Mouse (Mus musculus) ES-E14 (cell line): ENCODE measurements at regions not wholly inside any gene's neighbourhood (a gene's known extent, or its start where the extent isn't known, plus 50 kb on each side); places are given as distances from the start of the nearest gene placed in this dataset.

Experiments used
- CHD2 ChIP-seq: IDR thresholded peaks from 2 replicates; pipeline ENCODE4 v1.6.1; 2014; ENCODE audit warnings: mild to moderate bottlenecking, low read depth, low read length, inconsistent platforms
- HCFC1 ChIP-seq: IDR thresholded peaks from 2 replicates; pipeline ENCODE4 v1.6.1; 2012; ENCODE audit warnings: low read length, inconsistent platforms, borderline replicate concordance; ENCODE audit not compliant: insufficient read depth
- MAFK ChIP-seq: IDR thresholded peaks from 2 replicates; pipeline ENCODE4 v1.6.1; 2014; ENCODE audit warnings: mild to moderate bottlenecking, low read depth, low read length, inconsistent platforms; ENCODE audit not compliant: insufficient read depth
- ZC3H11A ChIP-seq: IDR thresholded peaks from 2 replicates; pipeline ENCODE4 v1.6.1; 2012; ENCODE audit warnings: low read depth, mild to moderate bottlenecking, inconsistent platforms, low read length, borderline replicate concordance
- ZNF384 ChIP-seq: IDR thresholded peaks from 2 replicates; pipeline ENCODE4 v1.6.1; 2012; ENCODE audit warnings: low read depth, low read length, inconsistent platforms

DNA sequence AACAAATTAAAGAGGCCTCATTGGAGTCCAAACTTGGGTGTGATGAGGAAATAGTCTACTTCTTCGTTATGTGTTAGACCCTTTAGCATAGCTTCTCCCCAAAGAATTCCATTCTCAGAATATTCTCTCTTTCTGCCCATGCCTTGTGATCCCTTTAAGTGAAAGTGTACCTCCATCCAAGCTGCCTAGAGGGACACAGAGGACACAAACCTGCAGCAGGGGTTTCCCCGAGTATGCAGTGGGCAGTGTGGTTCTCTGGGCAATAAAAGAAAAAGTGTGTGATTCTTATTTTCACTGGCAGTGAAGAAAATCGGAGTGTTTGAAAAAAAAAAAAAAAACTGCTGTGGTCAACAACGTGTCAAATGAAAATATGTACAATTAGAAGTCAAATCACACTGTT is 331.9 kb upstream of the Prkd1 start:
- no peak for TF ChIP-seq CHD2
- no peak for TF ChIP-seq MAFK
- TF ChIP-seq ZNF384, result no peak
- TF ChIP-seq ZC3H11A, result no peak
- no peak for TF ChIP-seq HCFC1
